ENCODE assay signal across 9 mouse cellular contexts in genomic region chr19:59388399-59388798, GRCm38 (mm10). TPM values are rescaled to one million over a fixed set of nuclear protein-coding genes. Genes with fewer than 3 reads are reported as not detected.
DNase-seq lines count a peak whose midpoint lies in the region; ATAC-seq and TF ChIP-seq lines count a peak whose summit lies in the region.
"Had no signal": no experiment of that assay in that cellular context is flagged by ENCODE, and none has a peak within 500 bp of the region (broad histone marks: within the 10 kb centered on the region; RNA-seq: fewer than 3 reads in every experiment).

No protein-coding gene starts in this region.

- H3K36me3 ChIP-seq in lung, embryonic 14.5 days (ENCODE audit: insufficient read depth): no peaks in the 10 kb centered on the region
- no peaks in the 10 kb centered on the region for H3K36me3 ChIP-seq in forebrain, postnatal 0 days (ENCODE audit: insufficient read depth)
- H3K36me3 ChIP-seq in limb, embryonic 14.5 days (ENCODE audit: control insufficient read depth, insufficient read depth, low read length): no peaks in the 10 kb centered on the region

- ATAC-seq in lung, embryonic 14.5 days (ENCODE audit: insufficient read depth): no peak
- peak; percentile 56 for ATAC-seq in forebrain, postnatal 0 days
- ATAC-seq in limb, embryonic 14.5 days (ENCODE audit: low FRiP score, low read depth): no peak

- H3K4me3 ChIP-seq in lung, embryonic 14.5 days (ENCODE audit: low read depth, low read length): no peak overlapping the region
- no peak overlapping the region for H3K4me3 ChIP-seq in forebrain, postnatal 0 days (ENCODE audit: low read depth, low read length)
- H3K4me3 ChIP-seq in limb, embryonic 14.5 days (replicated peaks; ENCODE audit: low read length): no peak overlapping the region

- TF ChIP-seq CTCF in lung, embryonic 14.5 days (IDR thresholded peaks at IDR 0.05; ENCODE audit: low read depth): no peak
- TF ChIP-seq CTCF in forebrain, postnatal 0 days (IDR thresholded peaks at IDR 0.05; ENCODE audit: low read depth): 0 out of 2 replicates have a peak, but pooled peaks have one; percentile 13

- no peak for DNase-seq in lung, embryonic 14.5 days
- DNase-seq in lung, postnatal 14 days: no peak
- peak; percentile 19 for DNase-seq in forebrain, postnatal 0 days
- DNase-seq in limb, embryonic 14.5 days (ENCODE audit: low spot score): no peak
- peak; percentile 17 for DNase-seq in thymus, postnatal 25 days
- no peak for DNase-seq in cerebellum, adult 9-10 months
- DNase-seq in adrenal gland, adult 2 months: no peak
- DNase-seq in spleen, postnatal 10 days (ENCODE audit: low spot score in 2 of 2): no peak
- DNase-seq: cerebellum, postnatal 36 days had no signal

- WGBS in lung, embryonic 14.5 days: 18% methylated on average over 5 of the region's 5 CpGs
- 4% methylated on average over 5 of the region's 5 CpGs for WGBS in forebrain, postnatal 0 days
- WGBS in limb, embryonic 14.5 days: 43% methylated on average over 5 of the region's 5 CpGs

- no peaks in the 10 kb centered on the region for H3K27me3 ChIP-seq in lung, embryonic 14.5 days (ENCODE audit: insufficient read depth, low read length)
- H3K27me3 ChIP-seq in forebrain, postnatal 0 days (ENCODE audit: insufficient read depth, low read length): no peaks in the 10 kb centered on the region
- H3K27me3 ChIP-seq in limb, embryonic 14.5 days (ENCODE audit: control insufficient read depth, insufficient read depth, low read length): 0 out of 2 replicates have a peak, but pooled peaks cover 3% of the 10 kb centered on the region

- no peak for TF ChIP-seq POLR2A in limb, embryonic 14.5 days (IDR thresholded peaks at IDR 0.05; ENCODE audit: borderline replicate concordance, extremely low read depth, insufficient read depth, insufficient read length)

- no peak overlapping the region for H3K27ac ChIP-seq in lung, embryonic 14.5 days (ENCODE audit: low read depth)
- no peak overlapping the region for H3K27ac ChIP-seq in forebrain, postnatal 0 days (ENCODE audit: low read depth, low read length)
- H3K27ac ChIP-seq in limb, embryonic 14.5 days (replicated peaks; ENCODE audit: low read depth, low read length): no peak overlapping the region

- H3K9ac ChIP-seq in lung, embryonic 14.5 days: no peak overlapping the region
- no peak overlapping the region for H3K9ac ChIP-seq in forebrain, postnatal 0 days
- no peak overlapping the region for H3K9ac ChIP-seq in limb, embryonic 14.5 days (ENCODE audit: low read depth, low read length, severe bottlenecking)

- H3K4me1 ChIP-seq in lung, embryonic 14.5 days (ENCODE audit: insufficient read depth): no peaks in the 10 kb centered on the region
- no peaks in the 10 kb centered on the region for H3K4me1 ChIP-seq in forebrain, postnatal 0 days (ENCODE audit: insufficient read depth)
- H3K4me1 ChIP-seq in limb, embryonic 14.5 days (ENCODE audit: control insufficient read depth, insufficient read depth, low read length): 0 out of 2 replicates have a peak, but pooled peaks cover 6% of the 10 kb centered on the region

- peak overlapping the region; percentile 31 for H3K4me2 ChIP-seq in lung, embryonic 14.5 days
- H3K4me2 ChIP-seq in forebrain, postnatal 0 days (ENCODE audit: low read depth): peak overlapping the region; percentile 35
- 0 out of 2 replicates have a peak overlapping the region, but pooled peaks have one; percentile 33 for H3K4me2 ChIP-seq in limb, embryonic 14.5 days (replicated peaks; ENCODE audit: low read depth, low read length, severe bottlenecking)

- no peaks in the 10 kb centered on the region for H3K9me3 ChIP-seq in lung, embryonic 14.5 days (ENCODE audit: low read depth, low read length)
- no peaks in the 10 kb centered on the region for H3K9me3 ChIP-seq in forebrain, postnatal 0 days (ENCODE audit: low read length)
- no peaks in the 10 kb centered on the region for H3K9me3 ChIP-seq in limb, embryonic 14.5 days (ENCODE audit: control insufficient read depth, low read length)

RNA-seq across cellular contexts. Expression of gene Pdzd8, which starts 42.8 kb away (rescaled TPM):
- 15.9 and 16.5 TPM in 2 replicates for polyA plus RNA-seq in lung, embryonic 14.5 days (2014; fragmentation: Nextera tagmentation; extraction: Ambion mirVana)
- 40.5 and 47.6 TPM in 2 replicates for total RNA-seq in forebrain, postnatal 0 days (2014; rRNA removed)
- 6.5 and 8.7 TPM in 2 replicates for polyA plus RNA-seq in forebrain, postnatal 0 days (2015; fragmentation: Nextera tagmentation; extraction: Ambion mirVana)
- polyA plus RNA-seq in limb, embryonic 14.5 days (2012; rRNA removed): 11.9 and 13.2 TPM in 2 replicates
- 15.3 and 19.1 TPM in 2 replicates for polyA plus RNA-seq in limb, embryonic 14.5 days (2014; fragmentation: Nextera tagmentation; extraction: Ambion mirVana)
- total RNA-seq in adrenal gland, adult 2 months (2021): 10 to 100 TPM; 32.1 to 33.7 TPM
- 10.2 and 11.3 TPM in 2 replicates for polyA plus RNA-seq in adrenal gland, adult 2 months (2012; rRNA removed)

Comparison
In these comparisons a context has a peak if more than half of its experiments do, and no peak if none do; other contexts are left out.
1. DNase-seq: peak in forebrain, postnatal 0 days (single experiment) and thymus, postnatal 25 days (single experiment); none in lung, embryonic 14.5 days (single experiment), lung, postnatal 14 days (single experiment), limb, embryonic 14.5 days (single experiment), cerebellum, adult 9-10 months (single experiment), adrenal gland, adult 2 months (single experiment) and spleen, postnatal 10 days (0 of 2).
2. Peak in every context shown above with its lines, with median percentiles within 50 percentile points of each other: H3K4me2 ChIP-seq.